Mouse (Mus musculus): ENCODE measurements around the gene Rusc2.

DNA sequence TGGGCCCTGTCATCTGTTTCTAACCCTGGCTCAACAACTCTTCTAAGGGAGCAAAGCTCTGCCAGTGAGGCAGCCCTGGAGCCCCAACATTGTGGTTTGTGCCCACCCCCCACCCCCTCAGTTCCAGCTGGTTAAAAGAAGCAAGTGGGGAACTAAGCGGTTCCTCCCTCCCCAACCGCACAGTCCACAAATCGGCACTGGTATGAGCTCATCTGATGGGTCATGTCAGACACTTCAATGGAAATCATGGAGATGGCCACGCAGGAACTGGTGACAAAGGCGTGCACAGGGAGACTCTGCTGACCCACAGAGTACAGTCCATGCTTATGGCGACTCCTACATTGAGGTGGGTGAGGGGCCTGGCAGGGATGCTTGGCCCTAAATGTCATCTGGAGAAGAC lies 84.2 kb downstream of the Rusc2 start:
- TF ChIP-seq CTCF (IDR thresholded peaks at IDR 0.05; ENCODE audit: control insufficient read depth, insufficient read depth, insufficient replicate concordance, low read depth, low read length) (no peak), POLR2A (IDR thresholded peaks at IDR 0.05; ENCODE audit: control insufficient read depth, low read depth, low read length) (no peak)
